Mouse (Mus musculus): ENCODE results near the gene Ninj1. TPM values are rescaled to one million over a fixed set of nuclear protein-coding genes. Genes with fewer than 3 reads are reported as not detected.

The Ninj1 gene
- total RNA-seq, 2 experiments from 2014 or later, result 110 to 136 TPM

GRCm38 (mm10) chr13:49192156-49192855, 5.0 kb downstream of the Ninj1 start:
- intact Hi-C loops (cut with DNase I), result no loop called here
- no peak for DNase-seq

GRCm38 (mm10) chr13:49193650-49194049, 6.4 kb downstream of the Ninj1 start:
- intact Hi-C loops (cut with DNase I), result no loop called here
- DNase-seq, result no peak

GRCm38 (mm10) chr13:49194811-49195210, 7.5 kb downstream of the Ninj1 start:
- no peak for DNase-seq
- intact Hi-C loops (cut with DNase I), result no loop called here

GRCm38 (mm10) chr13:49195651-49196050, 8.4 kb downstream of the Ninj1 start:
- DNase-seq, result no peak
- intact Hi-C loops (cut with DNase I), result no loop called here

GRCm38 (mm10) chr13:49196211-49196610, 8.9 kb downstream of the Ninj1 start:
- no peak for DNase-seq
- intact Hi-C loops (cut with DNase I), result no loop called here

GRCm38 (mm10) chr13:49196766-49197165, 9.5 kb downstream of the Ninj1 start:
- DNase-seq, result peak; percentile 37 to 42
- intact Hi-C loops (cut with DNase I), result no loop called here

- no peak for DNase-seq
- intact Hi-C loops (cut with DNase I), result no loop called here
Observed at GRCm38 (mm10) chr13:49198734-49199133, 11.4 kb downstream of the Ninj1 start.

- DNase-seq, result no peak
- intact Hi-C loops (cut with DNase I), result no loop called here
Observed at GRCm38 (mm10) chr13:49199891-49200290, 12.6 kb downstream of the Ninj1 start.

- intact Hi-C loops (cut with DNase I), result no loop called here
- no peak for DNase-seq
Observed at GRCm38 (mm10) chr13:49200688-49201087, 13.4 kb downstream of the Ninj1 start.

GRCm38 (mm10) chr13:49202556-49202955, 15.3 kb downstream of the Ninj1 start:
- DNase-seq, result no peak
- intact Hi-C loops (cut with DNase I), result no loop called here

- intact Hi-C loops (cut with DNase I), result loop anchor here (1.0 kb wide), 1 partner anchor 33 kb away; no protein-coding TSS in a partner anchor
- DNase-seq, result peak; percentile 88 to 89
Observed at GRCm38 (mm10) chr13:49205381-49205998, 18.2 kb downstream of the Ninj1 start.

GRCm38 (mm10) chr13:49206341-49206740, 19.1 kb downstream of the Ninj1 start:
- no peak for DNase-seq
- intact Hi-C loops (cut with DNase I), result no loop called here

GRCm38 (mm10) chr13:49209306-49209705, 22.0 kb downstream of the Ninj1 start:
- intact Hi-C loops (cut with DNase I), result no loop called here

GRCm38 (mm10) chr13:49212711-49213500, 25.6 kb downstream of the Ninj1 start:
- intact Hi-C loops (cut with DNase I), result loop anchor here (10.0 kb wide), 1 partner anchor 442 kb away; the partner anchor contains the start of genes Cenpp and Nol8
- DNase-seq, result no peak

More at GRCm38 (mm10) chr13:49209306-49209705, 22.0 kb downstream of the Ninj1 start:
- no peak for DNase-seq

GRCm38 (mm10) chr13:49213531-49213932, 26.2 kb downstream of the Ninj1 start:
- intact Hi-C loops (cut with DNase I), result loop anchor here (10.0 kb wide), 1 partner anchor 441 kb away; the partner anchor contains the start of genes Cenpp and Nol8
- peak; percentile 36 to 56 for DNase-seq

- intact Hi-C loops (cut with DNase I), result loop anchor here (1.0 to 10.0 kb wide), 2 partner anchors 24 to 440 kb away; partner anchors contain the start of genes Cenpp and Nol8
- no peak for DNase-seq
Observed at GRCm38 (mm10) chr13:49214454-49214853, 27.2 kb downstream of the Ninj1 start.

- intact Hi-C loops (cut with DNase I), result loop anchor here (5.0 to 10.0 kb wide), 2 partner anchors 167 to 440 kb away; partner anchors contain the start of genes Cenpp and Nol8
- no peak for DNase-seq
Observed at GRCm38 (mm10) chr13:49215128-49215503, 27.8 kb downstream of the Ninj1 start.

- DNase-seq, result peak; percentile 98
- intact Hi-C loops (cut with DNase I), result loop anchor here (5.0 to 10.0 kb wide), 2 partner anchors 167 to 439 kb away; partner anchors contain the start of genes Cenpp and Nol8
Observed at GRCm38 (mm10) chr13:49215504-49216219, 28.4 kb downstream of the Ninj1 start, which contains the start of gene Card19. Card19 (minus strand) TSS chr13:49216037.

- intact Hi-C loops (cut with DNase I), result loop anchor here (5.0 to 10.0 kb wide), 2 partner anchors 166 to 439 kb away; partner anchors contain the start of genes Cenpp and Nol8
Observed at GRCm38 (mm10) chr13:49216220-49216552, 28.9 kb downstream of the Ninj1 start.

More at GRCm38 (mm10) chr13:49216220-49216552, 28.9 kb downstream of the Ninj1 start:
- no peak for DNase-seq

Data from heart, postnatal 36 days (tissue).